Mouse (Mus musculus): ENCODE measurements around the gene Tenm4. TPM values are rescaled to one million over a fixed set of nuclear protein-coding genes. Genes with fewer than 3 reads are reported as not detected.

Tenm4 gene
- total RNA-seq, 4 experiments from 2014 or later = 0.77 to 2.5 (median 2.0) TPM

GRCm38 (mm10) chr7:96406630-96407214, 235.7 kb downstream of the Tenm4 start:
- no peak for DNase-seq (ENCODE audit: low spot score in 2 of 2)

DNA sequence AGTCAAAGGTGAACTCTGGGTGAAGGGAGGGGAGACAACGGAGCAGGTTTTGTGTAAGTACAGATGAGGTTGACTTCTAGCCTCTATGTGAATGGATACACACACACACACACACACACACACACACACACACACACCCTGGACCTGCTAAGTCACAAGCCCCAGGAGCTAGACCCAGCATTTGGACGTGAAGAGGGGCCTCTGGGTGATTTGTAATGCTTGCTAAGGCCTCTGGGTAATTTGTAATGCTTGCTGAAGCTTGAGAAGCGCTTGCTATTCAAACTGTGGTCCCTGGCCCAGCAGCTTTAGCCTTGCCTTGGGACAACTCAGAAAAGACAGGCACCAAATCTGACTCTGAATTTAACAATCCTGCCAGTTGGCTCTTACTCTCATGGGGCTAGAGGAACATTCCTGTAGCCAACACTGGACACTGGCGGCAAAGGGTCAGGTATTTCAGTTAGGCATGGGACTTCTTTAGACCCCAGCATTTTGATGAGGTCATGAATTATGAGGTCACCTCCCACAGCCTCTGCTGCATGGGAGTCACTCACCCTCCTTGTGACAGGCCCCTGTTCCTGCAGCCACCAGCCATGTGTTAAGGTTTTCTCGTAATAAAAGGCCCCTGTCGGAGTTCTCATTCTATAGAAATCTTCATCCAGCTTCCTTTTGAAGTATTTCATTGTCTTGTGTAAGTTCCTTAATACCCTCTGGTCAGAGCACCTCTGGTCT, 237.3 kb downstream of the Tenm4 start:
- DNase-seq (ENCODE audit: low spot score in 2 of 2) = no peak

- no peak for DNase-seq (ENCODE audit: low spot score in 2 of 2)
Observed at GRCm38 (mm10) chr7:96409323-96409880, 238.4 kb downstream of the Tenm4 start.

- DNase-seq (ENCODE audit: low spot score in 2 of 2) = no peak
Observed at GRCm38 (mm10) chr7:96413822-96414221, 242.8 kb downstream of the Tenm4 start.

GRCm38 (mm10) chr7:96414290-96415055, 243.4 kb downstream of the Tenm4 start:
- DNase-seq (ENCODE audit: low spot score in 2 of 2) = no peak

- DNase-seq (ENCODE audit: low spot score in 2 of 2) = peak; percentile 16 to 37
Observed at GRCm38 (mm10) chr7:96417251-96418004, 246.4 kb downstream of the Tenm4 start.

DNA sequence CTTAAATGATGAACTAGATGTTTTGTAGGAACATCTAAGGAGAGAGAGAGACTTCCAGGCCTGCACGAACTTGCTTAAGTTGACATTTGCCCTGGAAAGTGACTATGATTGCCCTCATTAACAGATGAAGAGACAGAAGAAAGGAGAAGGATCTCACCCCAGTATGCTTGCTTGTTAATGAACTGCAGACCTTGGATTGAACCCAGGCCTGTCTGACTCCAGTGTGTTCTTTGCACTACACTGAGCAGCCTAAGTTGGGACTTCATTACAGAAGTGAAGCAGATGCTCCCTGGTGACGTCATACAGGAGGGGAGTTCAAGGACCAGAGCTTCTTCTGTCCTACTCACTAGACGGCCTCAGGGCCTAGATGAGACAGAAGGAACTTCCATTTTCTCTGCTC, 247.1 kb downstream of the Tenm4 start:
- DNase-seq (ENCODE audit: low spot score in 2 of 2) = no peak

GRCm38 (mm10) chr7:96420045-96420444, 249.0 kb downstream of the Tenm4 start:
- no peak for DNase-seq (ENCODE audit: low spot score in 2 of 2)

DNA sequence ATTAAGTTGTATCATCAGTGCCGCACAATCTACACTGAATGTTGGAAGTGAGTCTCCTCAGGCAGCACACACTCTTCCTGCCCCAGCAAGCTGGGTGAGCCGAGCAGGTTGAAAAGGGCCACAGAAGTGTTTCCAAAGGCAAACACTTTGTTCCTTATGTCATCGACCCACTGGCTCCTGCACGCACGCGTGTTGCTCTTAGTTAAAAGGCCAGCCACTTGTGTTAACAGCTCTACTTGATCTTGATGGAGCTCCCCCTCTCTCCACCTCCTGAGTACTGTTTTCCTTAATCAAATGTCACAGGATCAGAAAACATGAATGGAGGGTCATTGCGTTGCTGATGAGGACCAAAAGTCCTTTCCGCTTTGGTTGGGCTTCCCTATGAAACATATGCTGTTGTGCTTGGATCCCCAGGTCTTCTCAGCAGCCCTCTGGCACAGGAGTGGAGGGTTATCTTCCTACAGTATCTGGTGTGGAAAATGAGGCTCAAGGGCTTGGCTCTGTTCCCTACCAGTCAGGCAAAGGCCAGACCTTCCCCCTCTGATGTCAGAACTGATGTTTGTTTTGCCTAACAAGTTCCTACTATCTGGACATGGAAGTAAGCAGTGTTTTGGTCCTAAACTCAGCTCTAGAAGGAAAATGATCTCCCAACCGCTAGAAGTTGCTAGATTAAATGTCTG, 250.0 kb downstream of the Tenm4 start:
- DNase-seq (ENCODE audit: low spot score in 2 of 2) = no peak

DNA sequence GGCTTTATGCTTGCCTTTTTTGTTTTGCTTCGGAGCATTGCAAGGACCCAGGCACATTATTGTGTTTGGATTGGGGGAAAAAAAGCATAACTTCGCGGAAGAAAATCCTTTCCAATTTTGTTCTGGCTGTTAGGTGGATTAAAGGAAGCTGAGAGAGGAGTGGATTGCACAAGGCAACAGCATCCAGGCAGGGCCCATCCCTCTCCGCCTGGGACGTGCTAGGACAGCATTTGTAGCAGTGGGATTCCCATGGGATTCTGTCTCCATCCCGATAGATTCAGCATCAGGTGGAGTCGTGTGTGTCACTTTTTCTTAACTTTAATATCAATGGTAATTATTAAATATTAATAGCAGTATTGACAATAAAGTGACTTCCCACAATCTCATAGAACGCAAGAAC, 255.9 kb downstream of the Tenm4 start:
- no peak for DNase-seq (ENCODE audit: low spot score in 2 of 2)

- DNase-seq (ENCODE audit: low spot score in 2 of 2) = no peak
Observed at GRCm38 (mm10) chr7:96433307-96433706, 262.3 kb downstream of the Tenm4 start.

DNA sequence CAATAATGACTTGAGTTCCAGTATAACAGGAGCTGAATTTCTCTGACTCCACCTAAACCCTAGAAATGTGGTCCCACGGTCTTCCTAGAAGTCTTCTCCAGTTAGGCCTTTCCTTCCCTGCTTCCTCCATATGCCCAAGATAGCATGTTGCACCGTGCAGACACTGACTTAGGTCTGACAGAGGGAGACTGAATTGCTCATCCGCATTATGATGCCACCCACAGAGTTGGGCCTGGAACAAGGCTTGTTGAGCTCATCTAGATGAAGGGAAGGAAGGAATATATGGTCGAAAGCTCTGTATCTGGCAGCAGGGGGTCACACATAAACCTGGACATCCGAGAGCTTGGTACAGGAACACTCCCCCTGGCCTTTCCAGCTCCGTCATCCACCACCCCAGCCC, 267.3 kb downstream of the Tenm4 start:
- DNase-seq (ENCODE audit: low spot score in 2 of 2) = no peak

DNA sequence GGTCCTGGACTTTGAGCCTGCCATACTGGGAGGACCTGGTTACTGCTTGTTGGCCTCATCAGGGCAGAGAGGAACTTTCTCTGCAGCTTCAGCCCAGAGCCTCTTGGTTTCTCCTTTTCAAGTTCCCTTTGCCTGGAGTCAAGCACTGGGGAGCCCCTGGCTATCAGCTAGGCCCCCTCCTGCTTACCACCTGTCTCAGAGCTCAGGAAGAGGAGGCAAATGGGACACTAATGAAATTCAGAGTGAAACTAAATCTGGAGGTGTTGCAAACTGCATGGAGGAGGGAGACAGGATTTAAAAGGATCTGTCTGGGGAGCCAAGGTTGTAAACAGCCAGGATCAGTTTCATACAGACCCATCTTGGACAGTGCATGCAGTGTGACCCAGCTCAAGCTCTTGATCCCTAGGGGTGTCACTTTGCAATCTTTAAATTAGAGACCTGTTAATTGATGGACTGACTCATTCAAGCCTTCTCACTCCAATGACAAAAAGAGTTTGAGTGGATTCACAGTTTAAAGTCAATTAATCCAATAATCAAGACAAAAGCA, 269.2 kb downstream of the Tenm4 start:
- DNase-seq (ENCODE audit: low spot score in 2 of 2) = no peak

- DNase-seq (ENCODE audit: low spot score in 2 of 2) = no peak
Observed at GRCm38 (mm10) chr7:96445771-96446170, 274.7 kb downstream of the Tenm4 start.

DNA sequence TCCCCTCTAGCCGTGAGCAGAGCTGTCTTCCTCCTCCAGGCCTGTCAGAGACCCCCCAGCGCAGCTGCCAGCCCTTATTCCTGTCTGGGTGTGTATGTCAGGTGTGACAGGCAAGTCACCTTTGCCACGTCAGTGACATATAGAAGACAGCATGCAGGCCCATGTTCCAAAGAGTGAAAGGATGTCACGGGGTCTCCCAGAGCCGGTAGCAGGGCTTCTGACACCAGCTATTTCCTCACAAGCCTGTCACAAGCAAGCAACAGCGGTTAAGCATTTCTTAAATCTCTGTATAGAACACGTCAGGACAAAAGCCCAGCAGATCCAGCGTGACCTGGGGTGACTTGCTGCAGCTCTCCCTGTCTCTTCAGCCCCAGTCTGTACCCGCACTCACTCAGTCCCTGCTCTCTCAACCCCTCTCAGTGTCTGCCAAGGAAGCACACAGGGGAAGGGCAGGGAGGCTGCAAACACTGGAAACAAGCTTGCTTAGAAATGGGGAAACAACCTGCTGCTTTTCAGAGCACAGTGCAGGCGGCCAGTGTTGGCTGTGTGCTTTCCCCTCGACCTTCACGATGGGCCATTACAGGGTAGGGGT, 276.9 kb downstream of the Tenm4 start:
- no peak for DNase-seq (ENCODE audit: low spot score in 2 of 2)

- DNase-seq (ENCODE audit: low spot score in 2 of 2) = no peak
Observed at GRCm38 (mm10) chr7:96455957-96456356, 284.9 kb downstream of the Tenm4 start.

- no peak for DNase-seq (ENCODE audit: low spot score in 2 of 2)
Observed at GRCm38 (mm10) chr7:96456618-96457017, 285.6 kb downstream of the Tenm4 start.

DNA sequence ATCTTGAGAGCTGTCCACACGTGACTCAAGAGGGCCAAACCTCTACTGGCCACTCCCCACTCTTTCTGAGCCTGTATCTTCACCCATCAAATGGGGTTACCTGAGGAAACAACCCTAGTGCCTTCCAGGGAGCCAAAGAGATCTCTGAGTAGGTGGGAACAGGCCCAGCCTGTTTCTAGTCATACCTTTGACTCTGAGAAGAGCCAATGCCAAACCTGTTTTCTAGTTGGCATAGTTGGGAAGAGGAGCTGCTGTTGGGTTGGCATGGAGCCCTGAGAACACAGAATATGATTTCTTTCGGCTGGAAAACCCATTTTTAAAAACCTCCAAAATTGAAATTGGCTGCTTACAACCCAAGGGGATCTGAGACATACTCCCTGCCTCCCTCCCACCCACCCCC, 286.8 kb downstream of the Tenm4 start:
- DNase-seq (ENCODE audit: low spot score in 2 of 2) = no peak

- no peak for DNase-seq (ENCODE audit: low spot score in 2 of 2)
Observed at GRCm38 (mm10) chr7:96458992-96459391, 287.9 kb downstream of the Tenm4 start.

GRCm38 (mm10) chr7:96466761-96467160, 295.7 kb downstream of the Tenm4 start:
- no peak for DNase-seq (ENCODE audit: low spot score in 2 of 2)

Data from gastrocnemius, adult 8-10 months (tissue).